In the genomic region with DNA sequence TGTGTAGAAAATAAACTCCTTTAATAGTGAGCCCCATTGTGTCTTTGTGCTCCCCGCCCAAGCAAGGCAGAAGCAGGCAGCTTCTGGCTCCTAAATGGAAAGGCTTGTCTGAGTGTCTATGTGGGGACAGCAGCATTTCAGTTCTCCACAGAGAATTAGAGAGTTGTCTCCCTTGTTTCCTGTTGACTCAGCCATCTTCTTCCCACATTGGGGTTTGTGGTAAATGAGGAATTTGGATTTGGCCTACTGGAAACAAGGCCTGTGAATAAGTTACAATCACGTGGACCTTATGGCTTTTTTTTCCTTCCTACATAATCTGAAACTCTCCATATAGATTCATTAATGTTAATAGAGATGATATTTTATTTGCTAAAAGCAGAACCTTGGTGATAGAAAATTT, we compare ENCODE assay signal across 26 mouse cellular contexts.
A peak's percentile ranks its signal among the peaks of the same experiment; 100 is the strongest.
DNase-seq lines count a peak whose midpoint lies in the region; ATAC-seq and TF ChIP-seq lines count a peak whose summit lies in the region.
"Had no signal": no experiment of that assay in that cellular context is flagged by ENCODE, and none has a peak within 500 bp of the region (broad histone marks: within the 10 kb centered on the region; RNA-seq: fewer than 3 reads in every experiment).

No protein-coding gene starts in this region.

- no peak overlapping the region for H3K4me2 ChIP-seq in kidney, embryonic 15.5 days
- H3K4me2 ChIP-seq: forebrain, embryonic 15.5 days; hindbrain, embryonic 13.5 days; liver, embryonic 13.5 days; midbrain, embryonic 12.5 days had no signal

- H3K27me3 ChIP-seq in kidney, embryonic 15.5 days: no peaks in the 10 kb centered on the region
- H3K27me3 ChIP-seq in cerebellum, adult 2 months (ENCODE audit: control insufficient read depth, insufficient read depth, low read length): no peaks in the 10 kb centered on the region
- H3K27me3 ChIP-seq: forebrain, embryonic 15.5 days; hindbrain, embryonic 13.5 days; liver, embryonic 13.5 days; midbrain, embryonic 12.5 days had no signal

- no peak for TF ChIP-seq POLR2A in embryonic fibroblast, embryonic 13.5 days (IDR thresholded peaks at IDR 0.05; ENCODE audit: low read depth, low read length)
- TF ChIP-seq POLR2A in cerebellum, adult 2 months (IDR thresholded peaks at IDR 0.05; ENCODE audit: borderline replicate concordance, insufficient read depth, low read length): no peak

- TF ChIP-seq CTCF in embryonic fibroblast, embryonic 13.5 days (IDR thresholded peaks at IDR 0.05; ENCODE audit: borderline replicate concordance, insufficient read depth, low read length): no peak
- TF ChIP-seq CTCF in cerebellum, adult 2 months (IDR thresholded peaks at IDR 0.05; ENCODE audit: borderline replicate concordance, insufficient read depth, low read depth, low read length): no peak

- H3K9me3 ChIP-seq in kidney, embryonic 15.5 days (replicated peaks): no peaks in the 10 kb centered on the region; the same call in 1 of the 2 replicates
- H3K9me3 ChIP-seq: forebrain, embryonic 15.5 days; hindbrain, embryonic 13.5 days; liver, embryonic 13.5 days had no signal

- H3K9ac ChIP-seq in kidney, embryonic 15.5 days: no peak overlapping the region
- H3K9ac ChIP-seq: forebrain, embryonic 15.5 days; hindbrain, embryonic 13.5 days; liver, embryonic 13.5 days; midbrain, embryonic 12.5 days had no signal

- intact Hi-C loops in heart, postnatal 10 days (cut with DNase I): no loop called here

- ATAC-seq in kidney, embryonic 15.5 days (replicated peaks; ENCODE audit: low FRiP score): no peak
- ATAC-seq: CD4-positive, CD25-positive, alpha-beta regulatory T cell, adult 4 months; forebrain, embryonic 15.5 days; inflammation-experienced regulatory T-cells, adult 6 months had no signal

- DNase-seq in heart, adult 8-10 months (ENCODE audit: low spot score): peak; percentile 46
- no peak for DNase-seq in heart, postnatal 10 days
- DNase-seq in 3T3-L1 (ENCODE audit: low read depth, low spot score): peak; percentile 97
- peak; percentile 94 for DNase-seq in Muller cell, postnatal 12 days (ENCODE audit: inconsistent ontology term)
- DNase-seq in cerebellum, adult 2 months: no peak
- DNase-seq: cerebellum, adult 9-10 months; gastrocnemius, postnatal 14 days; heart, adult 2 months; kidney, adult 18-20 months; layer of hippocampus, adult 9-11 months; liver, embryonic 13.5 days; lung, adult 2 months; lung, postnatal 14 days; retina, postnatal 1 day; right cerebral cortex, postnatal 25 days; spleen, adult 18-20 months; thymus, adult 18-20 months had no signal

- 85% methylated on average over 2 of the region's 2 CpGs for WGBS in kidney, embryonic 15.5 days
- WGBS in cerebellum, adult 2 months: 88% methylated on average over 2 of the region's 2 CpGs

- H3K36me3 ChIP-seq in kidney, embryonic 15.5 days: no peaks in the 10 kb centered on the region
- H3K36me3 ChIP-seq: forebrain, embryonic 15.5 days; hindbrain, embryonic 13.5 days; liver, embryonic 13.5 days; midbrain, embryonic 12.5 days had no signal

- peaks cover 10% of the 10 kb centered on the region for H3K4me1 ChIP-seq in embryonic fibroblast, embryonic 13.5 days (ENCODE audit: control insufficient read depth, insufficient read depth, low read length)
- H3K4me1 ChIP-seq in kidney, embryonic 15.5 days: peaks cover 6% of the 10 kb centered on the region
- H3K4me1 ChIP-seq in cerebellum, adult 2 months (ENCODE audit: control insufficient read depth, insufficient read depth, low read length): 0 out of 2 replicates have a peak, but pooled peaks cover 5% of the 10 kb centered on the region
- H3K4me1 ChIP-seq: liver, embryonic 13.5 days had no signal

- no peak overlapping the region for H3K4me3 ChIP-seq in embryonic fibroblast, embryonic 13.5 days (ENCODE audit: insufficient read depth, low read length)
- no peak overlapping the region for H3K4me3 ChIP-seq in kidney, embryonic 15.5 days (replicated peaks)
- H3K4me3 ChIP-seq in cerebellum, adult 2 months (replicated peaks; ENCODE audit: insufficient read depth, low read depth, low read length): no peak overlapping the region
- H3K4me3 ChIP-seq: erythroblast, embryonic 14.5 days; forebrain, embryonic 15.5 days; heart, adult 2 months; hindbrain, embryonic 13.5 days; liver, embryonic 13.5 days; midbrain, embryonic 12.5 days had no signal

- peak overlapping the region; percentile 85 for H3K27ac ChIP-seq in embryonic fibroblast, embryonic 13.5 days (ENCODE audit: insufficient read depth, low read length)
- H3K27ac ChIP-seq in kidney, embryonic 15.5 days: no peak overlapping the region
- no peak overlapping the region for H3K27ac ChIP-seq in cerebellum, adult 2 months (ENCODE audit: insufficient read depth, low read length)
- H3K27ac ChIP-seq: forebrain, embryonic 15.5 days; heart, adult 2 months; hindbrain, embryonic 13.5 days; kidney, postnatal 0 days; liver, embryonic 13.5 days; midbrain, embryonic 12.5 days had no signal

Comparison
In these comparisons a context has a peak if more than half of its experiments do, and no peak if none do; other contexts are left out.
1. DNase-seq: peak in heart, adult 8-10 months (single experiment), 3T3-L1 (single experiment) and Muller cell, postnatal 12 days (single experiment); none in heart, postnatal 10 days (0 of 2) and cerebellum, adult 2 months (0 of 2).